Mouse (Mus musculus) cerebellum, adult 9-11 months (tissue): ENCODE data around the gene Gale.
"Not testable (repeated sequence)": the region's sequence is repeated elsewhere in the genome, so short reads cannot be mapped to it uniquely, and the experiment has no call there.

Experiments
- DNase-seq: peaks from one replicate; pipeline ENCODE4 v3.0.0; 2022

Gale gene

DNA sequence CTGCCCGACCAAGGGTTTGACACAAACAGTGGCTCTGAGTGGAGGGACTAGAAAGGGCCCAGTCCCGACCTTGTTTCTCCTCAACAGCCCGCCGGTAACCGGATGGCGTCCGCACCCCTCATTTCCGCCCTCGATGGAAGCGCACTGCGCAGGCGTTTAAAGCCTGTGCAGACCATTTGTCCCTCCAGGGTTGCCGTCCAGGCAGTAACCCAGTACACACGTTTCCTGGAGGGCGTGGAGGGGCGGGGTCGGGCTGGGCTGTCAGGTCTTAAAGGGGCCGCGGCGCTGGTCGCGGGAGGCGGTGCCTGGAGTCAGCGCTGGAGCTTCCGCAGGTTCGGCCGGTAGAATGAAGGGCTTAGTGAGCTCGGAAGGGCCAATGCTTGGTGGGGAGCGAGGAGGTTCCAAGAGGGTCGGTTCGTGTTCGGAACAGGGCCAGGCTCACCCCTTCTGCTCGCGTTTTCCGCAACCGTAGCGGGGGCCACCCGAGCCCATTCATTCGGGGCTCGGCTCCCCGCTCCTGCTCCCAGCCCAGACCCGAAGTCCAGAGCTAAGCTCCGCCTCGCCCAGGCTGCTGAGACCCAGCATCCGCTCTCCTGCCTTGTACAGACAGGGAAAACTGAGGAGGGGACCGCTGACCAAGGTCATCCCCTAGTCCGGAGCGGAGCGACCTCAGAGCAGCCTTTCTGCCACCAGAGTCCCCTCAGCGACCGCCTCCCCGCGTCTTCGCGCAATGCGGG lies at the start of gene Gale:
Gene Gale, plus strand, starts transcription at position 271 of the 737 bp plus-strand sequence.
- DNase-seq, result peak; percentile 96

- no peak for DNase-seq
Measured at GRCm38 (mm10) chr4:135918635-135919279, 44.8 kb upstream of the Gale start.

- no peak for DNase-seq
Measured at GRCm38 (mm10) chr4:135919280-135919639, 44.3 kb upstream of the Gale start.

DNA sequence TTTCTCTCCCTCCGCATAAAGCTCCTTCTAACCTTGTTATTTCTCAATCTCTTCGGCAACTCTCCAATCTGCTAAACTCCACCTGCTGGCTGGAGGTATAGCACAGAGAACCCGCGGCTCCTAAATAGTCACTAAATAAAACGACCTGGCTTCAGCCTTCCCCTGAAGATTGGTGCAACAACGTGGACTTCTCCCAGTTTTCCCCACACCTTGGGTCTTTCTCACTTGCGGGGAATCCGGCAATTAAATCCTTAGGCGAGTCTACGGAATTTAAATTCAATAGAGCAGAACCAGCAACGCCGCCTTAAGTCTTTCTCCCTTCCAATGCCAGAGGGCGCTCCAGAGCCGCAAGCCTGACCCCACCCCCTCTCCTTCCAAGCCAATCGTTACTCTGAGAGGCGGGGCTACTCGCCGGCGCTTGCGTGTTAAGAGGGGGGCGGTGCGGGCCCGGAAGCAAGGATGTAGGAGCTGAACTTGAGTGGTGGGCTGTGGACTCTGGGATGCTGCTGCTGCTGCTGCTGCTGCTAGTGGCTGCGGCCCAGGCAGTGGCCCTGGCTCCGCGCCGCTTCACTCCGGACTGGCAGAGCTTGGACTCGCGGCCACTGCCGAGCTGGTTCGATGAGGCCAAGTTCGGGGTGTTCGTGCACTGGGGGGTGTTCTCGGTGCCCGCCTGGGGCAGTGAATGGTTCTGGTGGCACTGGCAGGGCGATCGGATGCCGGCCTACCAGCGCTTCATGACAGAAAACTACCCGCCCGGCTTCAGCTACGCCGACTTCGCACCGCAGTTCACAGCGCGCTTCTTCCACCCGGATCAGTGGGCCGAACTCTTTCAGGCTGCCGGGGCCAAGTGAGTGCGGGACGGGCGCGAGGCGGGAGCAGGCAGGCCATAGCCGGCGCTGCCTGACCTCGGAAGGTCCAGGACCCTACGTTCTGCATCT lies 43.0 kb upstream of the Gale start, which contains the start of gene Fuca1:
Gene Fuca1, plus strand, starts transcription at position 432 of the 938 bp plus-strand sequence.
- peak; percentile 93 for DNase-seq

GRCm38 (mm10) chr4:135921257-135922120 lies 42.0 kb upstream of the Gale start:
- no peak for DNase-seq

- no peak for DNase-seq
Measured at GRCm38 (mm10) chr4:135922190-135922589, 41.3 kb upstream of the Gale start.

GRCm38 (mm10) chr4:135924418-135924817 lies 39.1 kb upstream of the Gale start:
- no peak for DNase-seq

GRCm38 (mm10) chr4:135925341-135925740 lies 38.2 kb upstream of the Gale start:
- no peak for DNase-seq

DNA sequence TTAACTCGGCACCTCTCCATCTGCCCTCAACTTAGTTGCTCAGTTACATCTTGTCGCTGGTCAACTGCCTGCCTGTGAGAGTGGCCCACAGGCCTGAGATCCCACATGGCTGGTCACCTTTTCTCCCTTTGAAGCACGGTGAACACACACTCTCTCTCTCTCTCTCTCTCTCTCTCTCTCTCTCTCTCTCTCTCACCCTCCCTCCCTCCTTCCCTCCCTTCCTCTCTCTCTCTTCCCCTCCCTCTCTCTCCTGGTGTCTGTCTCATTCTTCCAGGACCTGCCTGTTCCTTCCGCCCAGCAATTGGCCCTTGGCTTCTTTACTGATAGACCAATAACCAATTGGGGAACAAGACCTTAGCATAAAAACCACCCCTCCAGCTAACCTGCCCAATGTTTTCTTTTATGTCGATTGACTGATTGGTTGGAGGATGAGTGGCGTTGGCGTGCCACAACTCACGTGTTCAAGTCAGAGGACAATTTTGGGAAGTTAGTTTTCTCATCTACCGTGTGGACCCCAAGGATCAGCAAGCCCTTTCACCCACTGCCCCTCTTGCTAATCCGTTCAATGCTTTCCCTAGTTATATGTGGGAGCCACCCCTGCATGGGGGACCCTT lies 37.2 kb upstream of the Gale start:
- DNase-seq, result no peak

DNA sequence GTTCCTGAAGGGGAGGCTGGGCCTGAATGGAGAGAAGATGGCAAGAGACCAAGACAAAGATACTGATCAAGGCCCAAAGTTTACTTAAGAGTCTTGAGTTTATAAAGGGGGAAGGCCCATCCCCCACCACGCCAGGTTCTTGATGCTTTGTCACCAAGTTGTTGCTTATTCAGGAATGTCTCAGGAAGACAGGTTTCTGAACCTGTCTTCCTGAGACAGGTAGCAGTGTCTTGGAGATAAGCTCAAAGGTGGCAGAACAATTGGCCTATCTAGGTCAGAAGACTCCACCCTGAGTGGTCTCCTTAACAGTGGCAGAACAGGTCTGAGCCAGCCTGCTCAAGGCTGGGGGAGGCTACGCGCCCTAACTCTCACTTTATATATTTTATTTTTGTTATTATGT lies 36.7 kb upstream of the Gale start:
- no peak for DNase-seq

- no peak for DNase-seq
Measured at GRCm38 (mm10) chr4:135928376-135928775, 35.2 kb upstream of the Gale start.

- no peak for DNase-seq
Measured at GRCm38 (mm10) chr4:135929405-135929804, 34.1 kb upstream of the Gale start.

- DNase-seq, result no peak
Measured at GRCm38 (mm10) chr4:135929828-135930227, 33.7 kb upstream of the Gale start.

DNA sequence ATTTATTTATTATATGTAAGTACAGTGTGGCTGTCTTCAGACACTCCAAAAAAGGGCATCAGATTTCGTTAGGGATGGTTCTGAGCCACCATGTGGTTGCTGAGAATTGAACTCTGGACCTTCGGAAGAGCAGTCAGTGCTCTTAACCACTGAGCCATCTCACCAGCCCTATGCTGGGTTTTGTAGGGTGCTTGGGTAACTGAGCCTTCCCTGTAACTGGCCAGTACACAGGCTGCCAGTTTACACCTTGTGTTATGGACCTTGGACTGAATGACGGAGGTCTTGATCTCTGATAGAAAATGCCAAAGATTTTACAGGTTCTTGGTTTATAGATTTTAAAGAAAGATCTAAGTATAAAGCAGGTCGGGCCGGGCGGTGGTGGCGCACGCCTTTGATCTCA lies 33.3 kb upstream of the Gale start:
- no peak for DNase-seq

DNA sequence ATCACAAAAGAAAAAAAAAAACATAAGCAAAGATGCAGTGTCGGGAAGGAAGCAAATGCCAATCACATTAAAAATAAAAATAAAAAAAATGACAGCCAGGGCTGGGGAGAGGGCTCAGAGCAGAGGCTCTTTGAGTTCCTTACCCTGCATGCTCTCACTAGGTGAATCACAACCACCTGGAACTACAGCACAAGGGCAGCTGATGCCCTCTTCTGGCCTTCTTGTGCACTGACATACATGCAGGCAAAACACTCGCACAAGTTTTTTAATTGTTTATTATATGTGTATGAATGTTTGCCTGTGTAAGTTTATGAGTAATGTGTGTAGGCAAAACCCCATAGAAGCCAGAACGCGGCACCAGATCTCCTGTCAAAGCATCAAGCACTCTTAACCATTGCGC lies 31.7 kb upstream of the Gale start:
- no peak for DNase-seq

DNA sequence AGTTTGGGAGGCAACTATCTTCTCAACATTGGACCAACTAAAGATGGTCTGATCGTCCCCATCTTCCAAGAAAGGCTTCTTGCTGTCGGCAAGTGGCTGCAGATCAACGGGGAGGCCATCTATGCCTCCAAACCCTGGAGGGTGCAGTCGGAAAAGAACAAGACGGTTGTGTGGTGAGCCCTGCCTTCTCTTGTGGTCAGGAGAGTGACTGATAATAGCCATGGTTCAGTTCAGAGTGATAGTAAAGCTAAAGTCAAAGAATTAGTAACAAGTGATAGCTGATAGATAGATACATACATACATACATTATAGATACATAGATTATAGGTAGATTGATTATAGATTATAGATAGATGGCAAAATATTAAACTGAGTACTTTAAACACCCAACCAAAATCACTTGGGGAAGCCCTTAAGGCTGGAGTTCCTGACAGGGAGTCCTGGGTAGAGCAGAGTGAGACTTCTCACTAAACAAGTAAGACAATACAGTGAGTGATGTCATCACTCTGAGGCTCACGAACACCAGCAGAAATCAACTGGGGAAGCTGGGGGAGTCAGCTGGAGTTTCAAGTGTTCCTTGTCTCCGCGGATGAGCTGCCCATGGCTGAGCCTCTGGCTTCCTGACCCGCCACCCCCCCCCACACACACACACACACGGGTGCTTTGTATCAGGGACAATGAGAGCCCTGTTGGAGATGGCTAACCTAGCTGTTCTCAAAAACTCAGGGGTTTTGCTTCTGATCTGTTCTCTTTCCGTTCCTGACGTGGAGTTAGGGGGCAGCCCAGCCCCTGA lies 28.6 kb upstream of the Gale start:
- DNase-seq, result no peak

DNA sequence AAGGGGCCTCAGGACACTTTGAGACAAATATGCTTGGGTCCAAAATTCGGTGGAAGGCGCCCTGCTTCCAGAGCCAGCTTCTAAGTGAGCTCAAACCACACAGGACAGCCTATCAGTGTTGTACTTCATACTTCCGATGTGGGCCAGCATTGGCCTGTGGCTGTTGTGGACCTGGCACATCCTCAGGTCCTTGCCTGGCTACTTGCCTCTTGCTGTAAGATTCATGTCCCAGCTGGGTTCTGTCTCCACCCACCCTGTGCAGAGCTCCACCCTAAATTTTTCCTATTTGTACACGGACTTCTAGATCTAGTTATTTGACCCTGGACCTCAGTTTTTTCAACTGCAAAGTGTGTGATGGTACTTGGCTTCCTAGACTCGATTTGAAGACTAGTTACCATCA lies 28.0 kb upstream of the Gale start:
- DNase-seq, result no peak

DNA sequence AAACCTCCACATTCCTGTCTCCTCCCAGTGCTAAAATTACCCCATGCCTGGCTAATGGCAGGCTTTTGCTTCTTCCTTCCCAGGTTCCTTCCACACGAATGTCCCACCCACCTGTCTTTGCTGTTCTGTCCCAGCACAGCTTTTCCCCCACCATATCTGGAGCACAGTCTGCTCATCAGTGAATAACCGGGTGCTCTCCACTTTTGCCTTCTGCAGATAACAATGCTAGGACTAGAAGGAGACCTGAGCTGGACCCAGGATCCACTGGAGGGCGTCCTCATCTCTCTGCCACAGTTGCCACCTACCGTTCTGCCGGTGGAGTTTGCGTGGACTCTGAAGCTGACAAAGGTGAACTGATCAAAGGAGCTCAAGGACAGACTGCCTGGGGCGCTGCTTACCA lies 24.7 kb upstream of the Gale start:
- DNase-seq, result no peak

- not testable (repeated sequence) for DNase-seq
Measured at GRCm38 (mm10) chr4:135941026-135941425, 22.5 kb upstream of the Gale start.

GRCm38 (mm10) chr4:135942193-135942592 lies 21.3 kb upstream of the Gale start:
- no peak for DNase-seq

GRCm38 (mm10) chr4:135943389-135943788 lies 20.1 kb upstream of the Gale start:
- DNase-seq, result no peak
